Mouse (Mus musculus): ENCODE results near the gene Src. TPM values are rescaled to one million over a fixed set of nuclear protein-coding genes. Genes with fewer than 3 reads are reported as not detected.
"Not testable (repeated sequence)": the region's sequence is repeated elsewhere in the genome, so short reads cannot be mapped to it uniquely, and the experiment has no call there.

The Src gene
- total RNA-seq, 2 experiments from 2014 or later: 11.8 to 13.7 TPM

DNA sequence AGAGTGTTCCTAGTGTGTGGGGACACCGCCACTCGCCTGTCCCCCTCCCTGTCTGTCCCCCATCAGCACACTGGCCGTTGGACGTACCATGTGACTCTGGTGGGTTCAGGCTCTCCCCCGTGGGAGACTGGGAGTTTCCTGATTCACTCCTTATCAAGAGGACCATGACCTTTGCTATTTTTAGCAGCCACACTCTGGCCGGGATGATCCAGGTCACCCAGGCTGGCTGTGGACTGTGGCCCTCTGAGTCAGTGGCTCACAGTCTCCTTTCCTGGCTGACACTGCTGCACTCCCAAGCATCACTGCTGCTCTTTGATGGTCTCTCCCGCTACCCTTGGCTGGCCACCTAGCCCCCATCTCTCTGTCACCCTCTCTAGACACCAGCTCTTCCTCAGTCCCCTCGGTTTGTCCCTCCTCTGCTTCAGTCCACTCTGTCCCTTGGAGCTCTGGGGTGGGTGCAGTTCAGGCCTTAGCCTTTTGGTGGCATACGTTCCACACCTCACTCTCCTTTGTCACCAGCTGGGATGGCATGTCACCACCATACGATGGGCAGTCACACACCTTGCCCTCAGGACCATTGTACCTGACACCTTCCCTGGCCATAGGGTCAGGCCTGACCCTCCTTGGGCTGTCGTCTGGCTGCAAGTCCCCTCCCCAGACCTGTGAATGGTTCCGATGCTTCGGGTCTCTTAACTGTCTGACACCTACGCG, 61.8 kb downstream of the Src start:
- peak; percentile 57 for DNase-seq

DNA sequence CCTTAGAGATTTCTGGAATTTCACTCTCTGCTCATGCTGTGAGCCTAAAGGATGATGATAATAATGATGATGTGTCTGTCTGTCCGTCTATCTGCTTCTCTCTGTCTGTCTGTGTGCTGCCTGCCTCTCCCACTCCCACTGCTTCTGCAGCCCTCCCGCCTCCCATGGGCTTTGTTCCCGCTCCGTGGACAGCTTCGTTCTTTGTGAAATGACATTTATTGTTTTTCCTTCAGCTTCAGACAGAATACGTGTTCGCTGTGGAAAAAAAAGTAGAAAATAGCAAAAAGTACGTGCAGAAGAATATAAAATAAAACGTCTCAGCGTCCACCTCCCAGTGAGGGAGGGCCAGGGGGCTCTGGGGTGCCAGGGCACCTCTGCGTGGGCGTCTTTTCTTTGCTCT, 64.5 kb downstream of the Src start:
- no peak for DNase-seq

DNA sequence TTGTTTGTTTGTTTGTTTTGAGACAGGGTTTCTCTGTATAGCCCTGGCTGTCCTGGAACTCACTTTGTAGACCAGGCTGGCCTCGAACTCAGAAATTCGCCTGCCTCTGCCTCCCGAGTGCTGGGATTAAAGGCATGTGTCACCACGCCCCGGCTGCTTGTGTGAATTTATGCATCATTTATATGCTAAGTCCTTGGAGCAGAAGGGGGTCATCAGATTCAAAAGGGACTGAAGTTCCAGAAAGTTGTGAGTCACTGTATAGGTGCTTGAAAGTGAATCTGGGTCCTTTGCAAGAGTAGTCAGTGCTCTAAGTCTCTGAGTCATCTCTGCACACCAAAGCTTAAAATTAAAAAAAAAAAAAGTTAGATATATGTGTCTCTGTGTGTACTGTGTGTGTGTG, 68.3 kb downstream of the Src start:
- DNase-seq: not testable (repeated sequence)

DNA sequence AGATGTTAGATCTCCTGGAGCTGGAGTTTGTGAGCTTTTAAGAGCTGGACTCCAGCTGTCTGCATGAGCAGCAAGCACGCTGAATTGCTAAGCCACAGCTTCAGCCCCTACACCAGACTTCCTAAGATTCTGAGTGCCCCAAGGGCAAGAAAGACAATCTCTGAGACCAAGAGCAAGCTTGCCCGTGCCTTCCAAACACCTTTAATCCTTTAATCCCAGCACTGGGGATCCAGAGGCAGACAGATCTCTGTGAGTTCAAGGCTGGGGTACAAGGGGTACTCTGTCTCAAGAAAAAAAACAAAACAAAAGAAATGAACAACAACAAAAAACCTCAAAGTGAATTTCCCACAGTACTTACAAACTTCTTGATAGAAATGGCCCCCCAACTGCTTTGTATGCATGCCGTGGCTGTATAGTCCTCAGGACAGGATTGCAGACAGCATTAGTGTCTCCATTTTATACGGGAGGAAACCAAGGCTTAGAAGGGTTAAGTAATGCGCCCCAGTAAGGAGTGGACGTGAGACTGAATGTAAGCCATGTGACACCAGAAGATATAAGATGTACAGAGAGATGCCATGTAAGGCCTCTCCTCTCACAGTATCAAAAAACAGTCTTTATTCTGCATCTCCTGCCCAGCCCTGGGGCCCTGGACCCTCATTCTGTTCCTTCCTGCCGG, 68.9 kb downstream of the Src start:
- DNase-seq: no peak

DNA sequence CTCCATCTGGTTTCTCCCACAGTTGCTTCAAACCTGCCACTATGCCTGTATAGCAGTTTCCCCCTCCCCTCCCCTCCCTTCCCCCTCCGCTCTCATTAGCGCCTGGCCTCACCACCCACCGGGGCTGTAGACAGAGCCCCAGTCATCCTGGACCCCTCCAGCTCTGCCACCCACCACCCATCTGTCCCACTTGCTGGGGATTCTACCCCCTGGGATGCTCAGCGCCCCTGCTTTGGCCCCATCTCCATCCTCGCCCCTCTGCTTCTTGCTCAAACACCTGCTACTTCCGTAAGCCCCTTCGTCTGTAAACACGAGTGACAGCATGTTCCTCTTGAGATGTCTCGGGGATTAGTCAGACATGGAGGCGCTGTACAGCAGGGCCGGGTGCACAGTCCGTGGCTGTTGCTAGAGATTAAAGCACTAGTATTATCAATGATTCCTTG, 69.5 kb downstream of the Src start:
- DNase-seq: no peak

DNA sequence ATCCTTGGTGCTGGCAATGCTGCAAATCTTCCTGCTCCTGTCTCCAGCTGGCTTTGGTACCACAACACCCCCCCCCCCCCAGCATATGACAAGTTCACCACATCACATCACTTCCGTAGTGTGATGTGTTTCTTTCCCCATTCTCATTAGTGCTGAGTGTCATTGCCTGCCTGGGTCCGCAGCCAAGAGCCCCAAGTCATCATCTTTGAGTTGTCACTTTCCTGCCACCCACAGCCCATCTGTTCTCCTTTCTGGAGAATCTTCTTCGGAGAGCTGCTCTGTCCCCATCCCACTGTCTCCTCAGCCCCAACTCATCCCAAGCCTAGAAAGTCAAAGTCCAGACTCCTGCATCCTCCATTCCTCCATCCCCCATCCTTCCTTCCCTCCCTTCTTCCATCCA, 75.0 kb downstream of the Src start:
- DNase-seq: no peak

DNA sequence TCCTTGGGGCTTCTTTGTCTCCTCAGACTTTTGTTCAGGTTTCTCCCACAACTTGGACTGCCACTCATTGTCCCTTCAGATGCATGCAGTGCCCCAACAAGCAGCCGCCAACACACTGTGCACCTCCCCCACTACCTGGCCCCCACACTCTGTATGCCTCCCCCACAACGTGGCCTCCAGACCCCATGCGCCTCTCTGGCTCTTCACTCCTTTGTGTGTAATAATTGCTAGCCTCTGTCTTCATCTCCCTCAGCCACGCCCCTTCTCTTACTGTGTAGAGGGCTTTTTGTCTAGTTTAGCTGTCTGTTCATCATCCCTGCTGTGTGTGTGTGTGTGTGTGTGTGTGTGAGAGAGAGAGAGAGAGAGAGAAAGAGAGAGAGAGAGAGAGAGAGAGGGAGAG, 80.3 kb downstream of the Src start:
- DNase-seq: no peak

DNA sequence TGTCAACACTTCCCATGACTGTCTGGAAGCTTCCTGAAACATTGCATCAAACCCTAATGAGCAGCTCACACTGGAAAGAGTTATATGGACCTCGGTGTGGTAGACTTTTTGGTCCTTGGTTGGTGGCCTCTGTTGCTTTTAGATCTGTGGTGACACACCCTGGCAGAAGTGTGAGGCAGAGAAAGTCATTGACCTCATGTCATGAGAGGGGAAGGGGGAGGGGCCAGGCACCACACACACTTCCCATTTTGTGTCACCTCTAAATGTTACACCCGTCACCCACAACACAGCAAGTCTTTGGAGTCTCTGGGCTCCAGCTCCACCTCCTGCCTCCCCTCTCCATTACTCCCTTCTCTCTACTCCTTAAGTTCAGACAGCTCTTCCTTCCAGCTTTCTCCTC, 82.1 kb downstream of the Src start:
- no peak for DNase-seq

DNA sequence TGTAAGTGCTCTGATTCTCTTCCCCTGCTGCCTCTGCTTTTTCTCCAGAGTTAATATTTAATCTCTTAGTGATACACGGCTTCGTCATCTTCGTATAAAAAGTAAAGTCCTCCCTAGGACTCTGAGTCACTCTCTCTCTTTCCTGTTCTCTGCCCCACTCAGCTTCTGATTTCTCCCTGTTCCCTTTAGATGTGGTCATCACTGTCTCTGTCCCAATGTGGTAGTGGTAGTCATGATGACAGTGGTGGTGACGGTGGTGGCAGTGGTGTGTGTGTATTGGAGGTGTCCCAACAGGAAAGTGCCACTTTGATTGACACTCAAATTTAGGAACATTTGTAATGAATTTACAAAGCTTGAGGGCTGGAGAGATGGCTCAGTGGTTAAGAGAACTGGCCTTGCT, 83.1 kb downstream of the Src start:
- DNase-seq: no peak

DNA sequence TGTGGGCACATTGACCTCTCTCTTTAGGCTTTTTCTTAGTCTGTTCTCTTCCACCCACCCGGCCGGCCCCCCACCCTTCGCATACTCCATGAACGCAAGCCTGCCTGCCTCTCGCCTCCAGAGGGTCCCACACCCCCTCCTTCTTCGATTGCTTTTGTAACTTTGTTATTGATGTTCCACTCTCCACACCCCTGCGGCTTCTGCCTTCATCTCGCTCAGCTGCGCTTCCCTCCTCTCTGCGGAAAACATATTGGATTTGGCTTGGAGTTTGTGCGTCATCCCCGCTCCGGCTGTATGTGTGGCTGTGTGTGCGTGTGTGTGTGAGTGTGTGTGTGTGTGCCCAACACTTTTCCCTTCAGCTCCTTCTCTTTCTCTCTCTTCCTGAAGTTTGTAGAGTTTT, 88.5 kb downstream of the Src start:
- peak; percentile 38 for DNase-seq

DNA sequence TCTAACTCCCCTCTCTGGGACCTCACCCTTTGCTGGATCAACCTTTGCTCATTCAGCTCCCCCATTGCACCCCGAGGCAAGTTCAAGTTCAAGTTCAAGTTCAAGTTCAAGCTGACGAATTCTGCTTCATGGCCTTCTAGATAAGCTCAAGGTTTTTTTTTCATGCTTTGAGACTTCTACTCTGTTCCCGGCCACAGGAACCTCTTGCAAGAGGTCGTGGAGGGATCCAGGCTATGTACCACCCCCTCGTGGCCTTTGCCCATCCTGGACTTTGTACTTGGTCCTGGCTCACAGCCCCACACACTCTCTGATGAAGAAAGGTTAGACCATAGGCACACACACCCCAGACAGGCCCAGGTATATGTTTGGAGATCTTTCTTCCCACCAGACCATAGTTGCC, 90.9 kb downstream of the Src start:
- no peak for DNase-seq

DNA sequence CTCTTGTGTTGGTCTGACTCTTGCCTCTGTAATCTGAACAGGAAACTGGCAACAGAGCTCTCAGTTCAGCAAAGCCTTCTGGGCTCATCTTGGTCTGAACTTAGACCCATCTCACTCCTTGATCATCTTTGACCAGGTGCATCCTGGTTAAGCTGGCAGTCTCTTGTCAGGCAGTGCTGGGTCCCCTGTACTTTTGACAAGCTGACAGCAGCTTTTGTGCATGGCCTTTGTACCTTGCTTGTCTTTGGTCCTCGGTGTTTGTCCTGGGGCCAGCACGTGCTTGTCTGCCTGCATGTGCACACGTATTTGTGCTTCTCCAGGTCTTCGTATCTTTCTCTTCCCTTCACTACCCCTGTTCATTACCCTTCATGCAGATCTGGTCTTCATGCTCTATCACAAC, 91.8 kb downstream of the Src start:
- DNase-seq: no peak

DNA sequence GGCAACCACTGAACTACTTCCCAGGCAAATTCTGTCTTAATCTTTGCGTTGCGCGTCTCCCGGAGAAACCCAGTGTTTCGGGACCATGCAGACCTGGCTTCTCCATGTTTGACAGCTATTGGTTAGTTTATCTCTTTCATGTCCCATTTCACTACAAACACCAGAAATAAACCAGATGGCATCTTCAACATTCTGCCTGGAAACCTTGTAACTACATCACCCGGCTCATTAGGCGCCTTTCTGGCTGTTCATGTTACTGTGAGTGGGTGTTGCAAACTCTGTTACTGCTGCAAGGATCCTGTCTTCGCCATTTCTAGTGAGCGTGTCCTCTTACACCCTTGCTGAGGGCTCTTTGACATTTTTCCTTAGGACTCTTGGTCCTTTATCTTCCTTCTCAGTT, 94.6 kb downstream of the Src start:
- no peak for DNase-seq

DNA sequence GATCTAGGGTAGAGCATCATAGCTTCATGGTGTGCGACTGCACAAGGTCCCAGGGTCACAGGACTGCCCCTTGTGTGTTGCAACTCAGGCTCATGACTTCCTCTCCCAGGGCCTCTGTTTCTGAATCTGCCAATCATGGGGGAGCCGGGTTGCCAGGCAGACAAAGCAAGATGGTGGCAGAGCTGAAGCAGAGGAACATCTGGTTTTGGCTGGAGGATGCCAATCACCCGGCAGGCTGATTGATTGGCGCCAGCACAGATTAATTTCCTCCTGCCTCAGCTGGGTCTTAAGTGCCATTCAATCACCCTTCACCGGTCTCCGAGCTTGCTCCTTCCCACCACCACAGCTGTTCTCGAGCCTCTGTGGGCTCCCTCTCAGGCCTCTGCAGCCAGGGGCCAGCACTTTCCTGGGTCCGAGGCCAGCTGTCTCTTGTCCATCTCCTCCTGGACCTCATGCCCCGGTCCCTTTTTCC, 95.5 kb downstream of the Src start:
- DNase-seq: no peak

DNA sequence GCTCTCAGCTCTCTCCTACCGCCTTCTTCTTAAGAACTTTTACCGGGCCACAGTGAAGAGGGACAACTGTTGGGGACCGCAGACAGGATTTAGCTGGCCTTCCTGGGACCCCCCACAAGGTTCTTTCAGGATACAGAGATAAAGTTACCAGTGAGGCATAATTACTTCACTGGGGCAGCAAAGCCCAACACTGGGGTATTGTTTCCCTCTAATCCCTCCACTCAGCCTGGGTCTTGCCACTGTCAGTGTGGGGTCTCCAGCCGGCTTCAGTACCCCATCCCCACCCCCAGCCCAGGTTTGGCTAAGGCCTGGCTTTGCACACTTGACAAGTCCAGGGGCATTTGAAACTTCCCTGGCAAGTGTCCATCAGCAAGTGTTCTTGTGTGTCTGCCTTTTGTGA, 96.1 kb downstream of the Src start:
- DNase-seq: no peak

DNA sequence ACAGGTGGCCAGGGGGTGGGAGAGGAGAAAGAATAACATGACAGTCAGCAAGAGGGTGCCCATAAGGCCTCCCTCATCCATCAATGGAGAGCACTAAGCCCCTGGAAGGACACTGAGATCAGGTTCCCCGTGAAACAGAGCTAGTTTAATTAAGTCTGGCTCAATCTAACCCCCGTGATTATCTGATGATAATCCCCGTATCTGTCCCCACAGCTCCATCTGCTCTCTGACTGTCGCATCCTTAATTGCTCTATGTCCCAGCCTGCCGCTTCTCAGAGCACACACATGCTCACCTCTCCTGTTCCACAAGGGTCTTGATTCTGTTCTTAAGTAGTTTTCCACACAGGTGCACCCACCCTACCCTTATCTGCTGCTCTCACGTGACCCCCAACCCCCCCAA, 99.3 kb downstream of the Src start:
- no peak for DNase-seq

DNA sequence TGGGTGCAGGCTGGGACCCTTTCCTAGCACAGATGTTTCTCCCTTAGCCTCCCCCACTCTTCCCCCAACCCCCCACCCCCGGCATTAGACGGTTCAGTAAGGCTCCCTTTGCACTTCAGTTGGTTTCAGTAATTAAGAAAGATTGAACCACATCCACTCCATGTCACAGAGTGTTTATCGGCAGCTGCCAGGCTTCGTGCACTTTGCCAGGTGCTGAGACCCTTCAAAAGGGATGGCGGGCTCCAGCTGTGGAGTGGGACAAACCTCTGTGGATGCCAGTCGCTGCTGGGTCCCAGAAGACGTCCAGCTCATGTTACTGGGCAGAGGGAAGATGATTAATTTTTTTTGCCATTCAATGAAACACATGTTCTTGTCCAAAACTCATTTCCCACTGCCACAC, 100.2 kb downstream of the Src start:
- no peak for DNase-seq

DNA sequence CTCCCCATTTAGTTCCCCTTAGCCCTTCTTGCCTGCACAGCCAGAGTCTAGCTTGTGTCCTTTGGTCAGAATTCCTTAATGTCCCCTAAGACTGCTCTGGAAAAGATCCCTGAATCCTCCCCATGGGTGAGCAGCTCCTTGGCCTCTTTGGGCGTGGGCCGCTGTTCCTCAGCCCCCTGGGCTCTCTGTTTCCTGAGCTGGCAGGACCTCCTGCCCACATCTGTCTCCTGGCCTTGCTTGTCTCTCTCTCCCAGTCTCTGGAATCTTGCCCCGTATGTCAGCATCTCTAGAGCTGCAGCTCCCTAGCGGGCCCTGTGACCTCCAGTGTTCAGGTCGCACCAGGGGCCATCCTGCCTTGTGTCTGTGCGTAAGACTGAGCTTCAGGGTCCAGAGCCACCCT, 101.2 kb downstream of the Src start:
- DNase-seq: no peak

DNA sequence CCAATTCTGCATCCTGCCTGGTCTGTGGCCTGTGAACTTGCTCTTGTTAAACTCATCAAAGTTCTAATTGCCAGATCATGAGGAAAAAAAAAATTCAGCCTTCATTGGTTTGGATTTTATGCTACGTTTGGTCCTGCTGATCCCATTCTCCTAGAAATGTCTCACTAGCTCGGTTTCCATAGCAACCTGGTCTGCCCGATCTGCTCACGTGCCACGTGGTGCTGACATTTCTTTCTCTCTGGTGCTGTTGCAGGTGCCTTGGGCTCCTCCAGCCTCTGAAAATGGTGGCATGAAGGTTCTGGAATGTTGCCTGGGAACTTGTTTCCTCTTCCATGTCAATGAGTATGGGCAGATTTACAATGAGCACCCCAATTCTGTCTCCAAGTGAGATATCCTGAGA, 102.3 kb downstream of the Src start:
- no peak for DNase-seq

Other genes with a start within 250 kb of the Src start
- 10 to 100 TPM; 21.7 to 22.1 TPM for gene Rbl1, start 213.9 kb upstream of the Src start, total RNA-seq (2021)
- 100 to 1,000 TPM; 130 to 137 TPM for gene Rpn2, start 139.4 kb upstream of the Src start, total RNA-seq (2021)
- under 1 TPM; 0.07 to 0.11 TPM for gene Mroh8, start 138.9 kb upstream of the Src start, total RNA-seq (2021)
- not detected for gene Ghrh, start 70.9 kb upstream of the Src start, total RNA-seq (2021)
- gene Manbal, start 50.9 kb upstream of the Src start, total RNA-seq (2021): 10 to 100 TPM; 35.8 to 35.9 TPM
- gene Nnat, start 141.6 kb downstream of the Src start, total RNA-seq (2021): 10 to 100 TPM in 1 of 2 experiments, 1 to 10 TPM in 1; 8.9 to 13.2 TPM
- gene Blcap, start 152.8 kb downstream of the Src start, total RNA-seq (2021): 10 to 100 TPM; 71.5 to 76.9 TPM